Mouse (Mus musculus): ENCODE measurements around the gene Olfr1448.
"Not testable (repeated sequence)": the region's sequence is repeated elsewhere in the genome, so short reads cannot be mapped to it uniquely, and the experiment has no call there.

Gene Olfr1448

GRCm38 (mm10) chr19:12924319-12924718 is at the start of gene Olfr1448:
Gene Olfr1448, minus strand, starts transcription at chr19:12924419.
- no peak for DNase-seq

- DNase-seq = not testable (repeated sequence)
Measured at GRCm38 (mm10) chr19:12970082-12970481, 45.9 kb upstream of the Olfr1448 start.

GRCm38 (mm10) chr19:12949958-12950357 is 25.7 kb upstream of the Olfr1448 start, which contains the start of gene Olfr1450:
Gene Olfr1450, plus strand, starts transcription at chr19:12950258.
- DNase-seq = no peak

- no peak for DNase-seq
Measured at GRCm38 (mm10) chr19:12930540-12930939, 6.3 kb upstream of the Olfr1448 start, which contains the start of gene Olfr1449. Gene Olfr1449, plus strand, starts transcription at chr19:12930840.

- DNase-seq = no peak
Measured at GRCm38 (mm10) chr19:12903643-12904042, 20.6 kb downstream of the Olfr1448 start, which contains the start of gene Olfr1447. Gene Olfr1447, minus strand, starts transcription at chr19:12903743.

- no peak for DNase-seq
Measured at GRCm38 (mm10) chr19:12893424-12893823, 30.8 kb downstream of the Olfr1448 start, which contains the start of gene Olfr1446. Gene Olfr1446, minus strand, starts transcription at chr19:12893524.

GRCm38 (mm10) chr19:12883555-12883954 is 40.7 kb downstream of the Olfr1448 start, which contains the start of gene Olfr1445:
Gene Olfr1445, plus strand, starts transcription at chr19:12883855.
- DNase-seq = no peak
